Mouse (Mus musculus) bone marrow, adult 2 months (tissue): ENCODE results near the gene Lypd8.

Experiments used
- CTCF ChIP-seq: fragments of 200-500 bp; IDR thresholded peaks from 2 replicates; pipeline ENCODE4 v1.5.1; 2011; ENCODE audit warnings: low read length, control low read depth; ENCODE audit not compliant: control insufficient read depth, insufficient read depth
- POLR2A ChIP-seq: fragments of 200-500 bp; IDR thresholded peaks from 2 replicates; pipeline ENCODE4 v1.6.1; 2011; ENCODE audit warnings: low read depth, mild to moderate bottlenecking, control low read depth, low read length, borderline replicate concordance; ENCODE audit not compliant: control insufficient read depth

DNA sequence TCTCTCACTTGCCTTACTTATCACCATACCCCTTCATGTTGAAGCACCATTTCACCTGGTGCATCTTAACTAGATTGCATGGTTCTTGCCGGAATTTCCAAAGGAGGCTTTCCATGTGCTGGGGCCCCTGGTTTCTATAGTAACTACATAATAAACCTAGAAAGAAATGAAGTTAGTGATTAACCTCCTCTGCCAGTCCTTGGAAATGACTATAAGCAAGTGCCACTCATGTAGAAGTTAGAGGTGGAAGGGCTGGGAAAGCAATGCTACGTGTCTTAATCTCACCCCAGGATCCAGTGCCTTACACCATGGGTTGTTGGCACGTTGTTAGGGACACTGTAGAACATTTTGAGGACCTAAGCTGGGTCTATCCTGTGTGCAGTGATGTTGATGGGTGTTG lies 14.4 kb upstream of the Lypd8 start:
- TF ChIP-seq CTCF = no peak
- TF ChIP-seq POLR2A = no peak
